Mouse (Mus musculus): ENCODE measurements around the gene Zfp354a. TPM values are rescaled to one million over a fixed set of nuclear protein-coding genes. Genes with fewer than 3 reads are reported as not detected.
"Not testable (repeated sequence)": the region's sequence is repeated elsewhere in the genome, so short reads cannot be mapped to it uniquely, and the experiment has no call there.

Gene Zfp354a
- 0.62 and 4.6 TPM in 2 replicates for total RNA-seq (2014; rRNA removed; ENCODE audit: low replicate concordance)
- polyA plus RNA-seq (2015; fragmentation: Nextera tagmentation; extraction: Ambion mirVana), result 3.4 and 4.2 TPM in 2 replicates

- DNase-seq (ENCODE audit: low spot score) (peak; percentile 81), ATAC-seq (ENCODE audit: insufficient read depth, low read depth) (peak; percentile 91)
- H3K36me3 ChIP-seq (replicated peaks; ENCODE audit: control insufficient read depth, insufficient read depth, low read length), result peaks cover 4% of the 10 kb centered on the region; the same call in 1 of the 2 replicates
- peak within 1 kb of the TSS; percentile 94 for H3K4me2 ChIP-seq (ENCODE audit: low read depth, low read length)
- H3K9me3 ChIP-seq (replicated peaks; ENCODE audit: control insufficient read depth, low read length), result no peaks in the 10 kb centered on the region
- H3K4me3 ChIP-seq (ENCODE audit: low read depth, low read length), result peak within 1 kb of the TSS; percentile 93
- 0 out of 2 replicates have a peak, but pooled peaks cover 3% of the 10 kb centered on the region for H3K4me1 ChIP-seq (ENCODE audit: control insufficient read depth, insufficient read depth)
- under 1% methylated on average over 32 of the region's 32 CpGs for WGBS
- H3K27ac ChIP-seq (ENCODE audit: low read depth), result no peak within 1 kb of the TSS
- peak within 1 kb of the TSS; percentile 56 for H3K9ac ChIP-seq (replicated peaks; ENCODE audit: low read depth, low read length)
- TF ChIP-seq CTCF (IDR thresholded peaks at IDR 0.05; ENCODE audit: low read depth) (peak; percentile 12; the same call in 1 of the 2 replicates), EP300 (IDR thresholded peaks at IDR 0.05; ENCODE audit: low read depth) (no peak)
- no peaks in the 10 kb centered on the region for H3K27me3 ChIP-seq (ENCODE audit: control insufficient read depth, insufficient read depth, low read length)
Measured at GRCm38 (mm10) chr11:51059151-51059571, at the start of gene Zfp354a. Zfp354a (plus strand) TSS chr11:51059257.

GRCm38 (mm10) chr11:51011821-51012220 is 47.2 kb upstream of the Zfp354a start:
- ATAC-seq (ENCODE audit: insufficient read depth, low read depth), result 0 out of 2 replicates have a peak, but pooled peaks have one; percentile 36
- Histone ChIP-seq H3K4me2 (ENCODE audit: low read depth, low read length) (no peak overlapping the region), H3K4me1 (ENCODE audit: control insufficient read depth, insufficient read depth) (no peaks in the 10 kb centered on the region), H3K36me3 (replicated peaks; ENCODE audit: control insufficient read depth, insufficient read depth, low read length) (no peaks in the 10 kb centered on the region), H3K27me3 (ENCODE audit: control insufficient read depth, insufficient read depth, low read length) (no peaks in the 10 kb centered on the region), H3K4me3 (ENCODE audit: low read depth, low read length) (no peak overlapping the region), H3K9ac (replicated peaks; ENCODE audit: low read depth, low read length) (no peak overlapping the region), H3K27ac (ENCODE audit: low read depth) (no peak overlapping the region), H3K9me3 (replicated peaks; ENCODE audit: control insufficient read depth, low read length) (no peaks in the 10 kb centered on the region)
- 16% methylated on average over 5 of the region's 5 CpGs for WGBS
- peak; percentile 50 for DNase-seq (ENCODE audit: low spot score)
- TF ChIP-seq EP300 (IDR thresholded peaks at IDR 0.05; ENCODE audit: low read depth), result no peak
- TF ChIP-seq CTCF (IDR thresholded peaks at IDR 0.05; ENCODE audit: low read depth), result no peak

GRCm38 (mm10) chr11:51013936-51014335 is 45.1 kb upstream of the Zfp354a start, which contains the start of gene Olfr54:
Olfr54 (plus strand) TSS chr11:51014236.
- H3K9me3 ChIP-seq (replicated peaks; ENCODE audit: control insufficient read depth, low read length), result no peaks in the 10 kb centered on the region
- 57% methylated on average over 1 of the region's 1 CpGs for WGBS
- no peak within 1 kb of the TSS for H3K4me3 ChIP-seq (ENCODE audit: low read depth, low read length)
- no peak within 1 kb of the TSS for H3K9ac ChIP-seq (replicated peaks; ENCODE audit: low read depth, low read length)
- TF ChIP-seq EP300 (IDR thresholded peaks at IDR 0.05; ENCODE audit: low read depth), result no peak
- TF ChIP-seq CTCF (IDR thresholded peaks at IDR 0.05; ENCODE audit: low read depth), result no peak
- H3K36me3 ChIP-seq (replicated peaks; ENCODE audit: control insufficient read depth, insufficient read depth, low read length), result no peaks in the 10 kb centered on the region
- H3K27me3 ChIP-seq (ENCODE audit: control insufficient read depth, insufficient read depth, low read length), result no peaks in the 10 kb centered on the region
- H3K27ac ChIP-seq (ENCODE audit: low read depth), result no peak within 1 kb of the TSS
- ATAC-seq (ENCODE audit: insufficient read depth, low read depth), result no peak
- DNase-seq (ENCODE audit: low spot score), result no peak
- no peak within 1 kb of the TSS for H3K4me2 ChIP-seq (ENCODE audit: low read depth, low read length)
- H3K4me1 ChIP-seq (ENCODE audit: control insufficient read depth, insufficient read depth), result no peaks in the 10 kb centered on the region

- H3K9ac ChIP-seq (replicated peaks; ENCODE audit: low read depth, low read length), result no peak overlapping the region
- no peaks in the 10 kb centered on the region for H3K27me3 ChIP-seq (ENCODE audit: control insufficient read depth, insufficient read depth, low read length)
- H3K4me1 ChIP-seq (ENCODE audit: control insufficient read depth, insufficient read depth), result no peaks in the 10 kb centered on the region
- no peak overlapping the region for H3K4me3 ChIP-seq (ENCODE audit: low read depth, low read length)
- no peak overlapping the region for H3K27ac ChIP-seq (ENCODE audit: low read depth)
- no peaks in the 10 kb centered on the region for H3K36me3 ChIP-seq (replicated peaks; ENCODE audit: control insufficient read depth, insufficient read depth, low read length)
- ATAC-seq (ENCODE audit: insufficient read depth, low read depth), result no peak
- no peak for DNase-seq (ENCODE audit: low spot score)
- no peak overlapping the region for H3K4me2 ChIP-seq (ENCODE audit: low read depth, low read length)
- TF ChIP-seq EP300 (IDR thresholded peaks at IDR 0.05; ENCODE audit: low read depth) (no peak), CTCF (IDR thresholded peaks at IDR 0.05; ENCODE audit: low read depth) (no peak)
- no peaks in the 10 kb centered on the region for H3K9me3 ChIP-seq (replicated peaks; ENCODE audit: control insufficient read depth, low read length)
- 35% methylated on average over 2 of the region's 2 CpGs for WGBS
Measured at GRCm38 (mm10) chr11:51016341-51016740, 42.7 kb upstream of the Zfp354a start.

- H3K36me3 ChIP-seq (replicated peaks; ENCODE audit: control insufficient read depth, insufficient read depth, low read length); DNase-seq (ENCODE audit: low spot score): not testable (repeated sequence)
Measured at GRCm38 (mm10) chr11:51026811-51027210, 32.2 kb upstream of the Zfp354a start.

GRCm38 (mm10) chr11:51029381-51029780 is 29.7 kb upstream of the Zfp354a start:
- H3K4me2 ChIP-seq (ENCODE audit: low read depth, low read length); H3K27ac ChIP-seq (ENCODE audit: low read depth); H3K36me3 ChIP-seq (replicated peaks; ENCODE audit: control insufficient read depth, insufficient read depth, low read length); H3K9ac ChIP-seq (replicated peaks; ENCODE audit: low read depth, low read length); ATAC-seq (ENCODE audit: insufficient read depth, low read depth); DNase-seq (ENCODE audit: low spot score); H3K4me1 ChIP-seq (ENCODE audit: control insufficient read depth, insufficient read depth); H3K27me3 ChIP-seq (ENCODE audit: control insufficient read depth, insufficient read depth, low read length); H3K4me3 ChIP-seq (ENCODE audit: low read depth, low read length); H3K9me3 ChIP-seq (replicated peaks; ENCODE audit: control insufficient read depth, low read length): not testable (repeated sequence)
- 73% methylated on average over 8 of the region's 8 CpGs for WGBS

More at GRCm38 (mm10) chr11:51026811-51027210, 32.2 kb upstream of the Zfp354a start:
- H3K27ac ChIP-seq (ENCODE audit: low read depth); H3K4me3 ChIP-seq (ENCODE audit: low read depth, low read length); ATAC-seq (ENCODE audit: insufficient read depth, low read depth); H3K27me3 ChIP-seq (ENCODE audit: control insufficient read depth, insufficient read depth, low read length); H3K9me3 ChIP-seq (replicated peaks; ENCODE audit: control insufficient read depth, low read length); H3K4me1 ChIP-seq (ENCODE audit: control insufficient read depth, insufficient read depth); H3K4me2 ChIP-seq (ENCODE audit: low read depth, low read length); H3K9ac ChIP-seq (replicated peaks; ENCODE audit: low read depth, low read length): not testable (repeated sequence)
- 81% methylated on average over 11 of the region's 11 CpGs for WGBS
